Mouse (Mus musculus) adrenal gland, postnatal 4 days (tissue): ENCODE results near the gene Lmntd1. TPM values are rescaled to one million over a fixed set of nuclear protein-coding genes. Genes with fewer than 3 reads are reported as not detected.

Source experiments
- DNase-seq, 2 experiments: peaks; one replicate each; pipeline ENCODE4 v3.0.0; 2021 to 2022; ENCODE audit warnings: low spot score in 2 of 2, mixed read lengths in 2 of 2
- total RNA-seq, 2 experiments: library from RNA; stranded (reverse); gene quantifications; 2 replicates each; pipeline ENCODE4 v1.2.3; 2021

Gene Lmntd1
- total RNA-seq, 2 experiments from 2014 or later: 2.9 to 3.9 TPM

DNA sequence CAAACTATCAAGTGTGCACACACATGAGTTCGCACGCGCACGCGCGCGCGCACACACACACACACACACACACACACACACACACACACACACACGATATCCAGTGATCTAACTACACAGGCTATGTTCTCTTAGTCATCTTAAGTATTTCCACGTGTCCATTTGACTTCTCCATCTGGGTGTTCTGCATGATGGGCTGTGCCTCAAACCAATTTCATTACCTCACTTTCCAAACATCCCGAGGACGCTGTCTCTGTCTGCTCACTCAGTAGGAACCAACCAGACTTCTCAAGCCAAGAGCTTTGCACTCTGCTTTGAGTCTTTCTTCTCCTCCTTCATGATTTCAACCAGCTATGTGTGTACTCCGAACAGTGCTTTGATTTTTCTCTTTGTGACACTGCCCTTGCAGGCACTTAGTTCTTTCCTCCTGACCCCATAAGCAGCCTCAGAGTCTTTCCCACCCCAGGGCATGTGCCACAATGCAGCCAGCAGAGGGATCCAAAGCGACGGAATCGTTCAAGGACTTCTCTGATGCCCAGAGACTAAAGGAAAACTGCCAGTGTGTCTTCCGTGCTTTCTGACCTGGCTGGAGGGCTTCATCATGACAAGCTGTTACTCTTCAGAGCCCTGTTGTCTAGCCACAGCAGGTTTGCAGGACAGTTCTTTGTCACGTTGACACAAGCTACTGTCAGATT, 172.6 kb downstream of the Lmntd1 start:
- no peak for DNase-seq

DNA sequence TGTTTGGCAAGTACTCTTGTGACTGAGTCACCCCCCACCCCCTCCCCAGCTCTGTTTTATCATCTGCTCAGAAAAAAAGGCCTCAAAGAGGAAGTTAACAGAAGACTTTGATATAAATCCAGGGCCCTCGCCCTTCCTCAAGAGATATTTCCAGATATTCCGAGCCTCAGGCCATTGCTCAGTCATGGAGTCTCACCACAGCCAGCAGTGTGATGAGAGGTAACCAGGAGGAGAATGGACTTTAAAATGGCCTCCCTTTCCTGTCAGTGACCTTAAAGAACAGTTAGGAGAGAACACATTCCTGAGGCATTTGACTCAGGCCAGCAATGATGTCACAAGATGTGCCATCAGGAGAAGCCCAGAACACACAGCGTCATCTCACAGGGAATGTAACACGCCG, 175.3 kb downstream of the Lmntd1 start:
- no peak for DNase-seq

DNA sequence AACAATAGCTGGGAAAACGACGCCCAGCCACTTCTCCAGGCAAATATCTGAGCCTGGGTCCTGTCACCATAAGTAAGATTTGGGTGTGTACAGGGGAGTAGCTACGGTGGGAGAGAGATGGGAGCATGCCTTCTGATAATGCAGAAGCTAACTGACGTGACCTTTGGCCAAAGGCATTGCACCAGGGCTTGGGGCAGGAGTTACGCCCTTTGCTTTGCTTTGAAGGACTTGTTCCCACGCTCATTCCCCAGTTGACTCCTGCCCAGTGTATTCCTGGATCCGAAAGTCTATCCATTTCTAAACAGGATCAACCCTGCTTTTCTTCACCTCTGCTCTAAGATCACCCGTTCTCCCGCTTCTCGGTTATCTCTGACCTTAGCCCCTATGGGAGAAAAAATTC, 178.4 kb downstream of the Lmntd1 start:
- no peak for DNase-seq

DNA sequence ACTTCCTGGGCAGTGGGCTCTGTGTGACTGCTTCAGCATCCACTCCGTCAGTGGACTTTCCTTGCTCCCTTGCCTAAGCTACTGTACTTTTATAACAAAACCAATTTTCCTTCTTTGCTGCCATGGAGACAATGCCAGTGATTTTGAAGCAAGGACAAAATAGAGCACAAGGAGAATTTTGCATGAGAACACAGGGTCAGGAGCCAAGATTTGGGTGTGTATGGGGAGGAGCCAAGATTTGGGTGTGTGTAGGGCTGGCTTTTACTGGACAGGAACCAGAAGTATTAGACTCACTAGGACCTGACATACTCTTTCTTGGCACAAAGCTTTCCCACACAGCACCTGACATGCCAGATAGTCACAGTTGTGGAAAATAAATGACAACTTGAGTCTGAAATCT, 179.0 kb downstream of the Lmntd1 start:
- DNase-seq: no peak

DNA sequence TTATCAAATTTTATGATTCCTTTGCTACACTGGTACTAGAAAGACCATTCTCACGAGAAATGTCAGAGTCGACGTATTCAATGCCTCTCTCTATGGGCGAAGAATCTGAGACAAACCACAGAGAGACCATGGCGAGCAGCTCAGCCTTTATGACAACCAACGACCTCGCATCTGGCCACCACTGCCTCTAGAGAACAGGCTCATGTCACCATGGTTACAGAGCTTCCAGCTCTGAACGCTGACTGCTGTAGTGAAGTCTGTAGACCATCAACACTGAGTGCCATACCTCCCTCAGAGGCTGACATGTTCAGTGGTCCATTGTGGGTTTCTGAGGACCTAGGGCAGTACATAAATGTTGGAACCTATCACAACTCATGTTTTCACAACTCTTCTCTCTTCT, 180.2 kb downstream of the Lmntd1 start:
- no peak for DNase-seq

DNA sequence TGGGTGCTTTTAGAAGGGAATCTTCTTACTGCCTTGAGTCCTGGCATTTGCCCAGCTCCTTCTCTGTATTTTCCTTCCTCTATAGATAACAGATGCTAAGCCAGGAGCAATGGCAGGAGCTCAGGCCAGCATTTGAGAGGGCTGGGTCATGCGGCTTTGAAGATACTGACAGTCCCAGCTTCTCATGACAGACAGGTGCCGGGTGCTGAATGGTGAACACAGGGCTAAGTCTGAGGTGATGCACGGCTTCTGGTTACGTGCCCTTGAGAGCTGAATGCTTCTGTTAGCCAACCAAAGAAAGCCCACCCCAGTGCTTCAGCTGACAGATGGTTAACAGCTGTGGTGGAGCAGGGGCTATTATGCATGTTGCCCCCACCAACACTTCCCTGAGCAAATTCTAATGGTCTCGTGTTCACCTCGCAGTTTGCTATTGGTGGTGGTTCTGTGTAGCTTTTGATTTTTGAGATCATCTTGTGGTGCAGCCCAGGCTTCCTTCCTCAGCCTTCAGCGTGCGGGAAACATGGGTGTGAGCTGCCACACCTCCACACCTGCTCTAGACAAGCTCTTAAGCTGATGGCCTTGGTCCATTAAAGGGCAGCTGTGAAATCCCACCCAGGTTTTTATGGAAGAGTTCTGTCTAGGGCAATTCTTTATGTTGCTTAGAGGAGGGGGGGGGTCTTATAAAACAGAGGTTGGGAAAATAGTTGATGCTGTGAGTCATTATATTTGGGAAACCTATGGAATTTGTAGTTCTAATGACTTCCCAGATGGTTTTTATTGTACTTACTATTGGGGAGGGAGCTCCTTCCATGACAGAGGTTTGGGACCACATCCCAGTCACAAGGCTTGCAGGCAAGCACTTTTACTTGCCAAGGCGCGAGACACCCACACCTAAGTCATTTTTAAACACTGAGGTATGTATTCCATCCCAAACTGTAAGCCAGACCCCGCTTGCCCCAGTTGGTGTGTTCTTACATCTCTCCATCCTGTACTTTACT, 181.1 kb downstream of the Lmntd1 start:
- DNase-seq: no peak

DNA sequence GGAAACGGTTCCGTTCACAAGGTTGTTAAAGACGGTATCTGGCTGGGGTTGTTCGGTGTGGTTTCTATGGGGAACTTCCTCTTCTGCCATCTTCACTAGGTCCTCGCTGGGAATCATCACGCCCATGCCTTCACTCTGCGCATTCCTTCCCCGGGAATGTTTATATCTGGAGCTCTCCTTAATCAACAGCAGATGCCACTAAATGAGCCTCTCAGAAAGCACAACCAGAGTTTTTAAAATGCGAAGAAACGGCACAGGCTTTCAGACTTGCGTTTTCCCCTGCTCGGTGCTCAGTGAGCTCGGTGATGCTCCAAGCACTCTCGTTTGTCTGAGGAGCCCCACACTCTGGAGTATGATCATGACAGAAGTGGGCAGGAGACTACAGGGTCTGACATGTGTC, 182.4 kb downstream of the Lmntd1 start:
- no peak for DNase-seq

DNA sequence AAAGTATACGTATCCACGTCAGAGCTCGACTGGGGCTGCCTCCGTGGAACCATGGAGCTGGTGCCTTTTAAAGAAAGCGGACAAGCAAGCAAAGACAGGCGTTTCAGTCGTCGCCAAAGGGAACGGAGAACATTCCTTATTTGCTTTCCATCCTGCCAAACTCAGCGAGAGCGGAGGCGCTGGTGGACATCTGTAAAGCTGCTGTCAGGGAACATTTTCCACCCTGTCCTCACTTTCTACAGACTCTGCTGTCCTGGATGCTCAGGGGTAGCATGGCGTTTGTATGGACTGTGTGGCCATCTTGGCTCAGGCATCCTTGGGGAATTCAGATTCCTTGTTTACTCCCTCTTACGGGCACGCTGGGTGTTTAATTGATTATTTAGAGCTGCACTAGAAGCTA, 186.7 kb downstream of the Lmntd1 start:
- no peak for DNase-seq

DNA sequence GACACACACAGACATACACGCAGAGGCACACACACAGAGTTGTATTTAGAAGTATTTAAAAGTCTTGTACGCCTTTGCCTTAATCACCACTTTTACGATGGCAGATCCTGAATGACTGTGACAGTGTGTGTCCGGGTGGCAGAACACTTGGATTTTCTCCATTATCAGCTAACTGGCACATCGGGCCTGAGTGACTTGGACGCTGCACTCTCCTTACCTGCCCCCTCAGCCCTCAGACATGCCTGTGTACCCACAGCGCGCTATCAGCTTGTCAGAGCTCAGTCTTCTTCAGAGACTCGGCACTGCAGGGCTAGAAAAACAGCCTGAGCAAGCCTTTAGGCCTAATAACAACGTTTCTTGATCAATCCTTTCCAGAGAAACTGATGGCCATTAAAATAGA, 187.6 kb downstream of the Lmntd1 start:
- DNase-seq: no peak

DNA sequence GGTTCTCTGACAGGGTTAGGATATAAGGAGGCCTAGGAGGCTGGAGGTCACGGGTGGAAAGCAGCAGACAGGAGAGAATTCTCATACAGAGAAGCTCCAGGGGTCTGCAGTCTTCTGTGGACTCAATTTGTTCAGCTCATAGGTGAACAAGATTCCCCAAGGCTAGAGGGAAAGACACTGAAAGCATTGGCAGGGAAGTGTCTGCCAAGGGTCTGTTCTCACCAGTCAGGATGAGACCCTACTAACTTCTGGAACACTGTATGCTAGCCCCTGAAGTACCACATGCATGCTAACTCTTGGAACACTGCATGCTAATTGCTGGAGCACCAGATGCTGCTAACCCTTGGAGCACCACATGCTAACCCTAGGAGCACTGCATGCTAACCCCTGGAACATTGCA, 190.0 kb downstream of the Lmntd1 start:
- DNase-seq: no peak

DNA sequence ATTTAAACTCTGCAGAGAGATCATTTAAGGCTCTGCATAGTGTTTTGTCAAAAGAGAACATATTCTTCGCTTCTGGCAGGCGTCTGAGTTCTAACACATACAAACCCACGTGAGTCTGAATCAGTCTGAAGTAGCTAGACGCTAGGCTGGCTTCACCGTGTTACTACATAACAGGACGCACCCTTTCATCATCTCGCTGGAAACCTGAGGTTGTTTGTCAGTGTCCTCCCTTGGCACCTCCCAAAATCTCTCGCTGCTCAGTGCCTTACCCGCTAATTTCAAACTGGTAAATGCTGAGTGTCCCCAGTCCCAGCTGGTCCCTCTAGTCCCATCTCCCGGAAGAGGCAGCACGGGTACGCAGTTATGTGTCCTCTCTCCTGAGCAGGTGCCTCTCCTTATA, 190.6 kb downstream of the Lmntd1 start:
- no peak for DNase-seq

DNA sequence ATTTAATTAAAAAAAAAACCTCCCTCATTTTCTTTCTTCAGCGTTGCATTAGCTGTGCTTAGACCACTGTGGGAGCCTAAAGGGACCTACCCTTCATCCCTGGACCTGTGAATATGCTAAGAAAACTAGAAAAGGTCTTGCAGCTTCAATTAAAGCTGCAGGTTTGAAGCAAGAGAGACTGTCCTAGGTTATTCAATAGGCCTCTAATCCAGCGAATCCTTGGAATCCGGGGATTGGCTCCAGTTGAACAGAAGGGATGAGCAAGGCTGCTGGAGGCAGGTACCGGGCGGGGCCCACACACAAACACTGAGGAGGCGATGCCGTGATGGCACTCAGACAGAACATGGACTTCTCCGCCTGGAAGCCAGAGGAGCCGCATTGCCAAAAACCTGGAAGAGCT, 192.5 kb downstream of the Lmntd1 start:
- DNase-seq: no peak

DNA sequence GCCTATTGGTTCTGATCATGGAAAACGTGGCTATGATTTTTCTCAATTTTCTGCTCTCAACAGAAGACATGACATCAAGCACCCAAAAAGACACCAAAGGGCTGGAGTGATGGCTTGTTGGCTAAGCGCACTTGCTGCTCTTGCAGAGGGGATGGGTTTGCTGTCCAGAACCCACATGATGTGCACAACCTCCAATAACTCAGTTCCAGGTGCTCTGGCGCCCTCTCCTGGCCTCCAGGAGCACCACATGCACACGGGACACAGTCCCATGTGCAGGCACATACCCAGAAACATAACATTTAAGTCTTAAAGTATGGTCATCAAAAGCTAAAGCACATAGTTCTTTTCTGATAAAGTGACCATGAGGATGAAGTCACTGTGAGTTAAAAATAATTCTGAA, 193.7 kb downstream of the Lmntd1 start:
- no peak for DNase-seq

DNA sequence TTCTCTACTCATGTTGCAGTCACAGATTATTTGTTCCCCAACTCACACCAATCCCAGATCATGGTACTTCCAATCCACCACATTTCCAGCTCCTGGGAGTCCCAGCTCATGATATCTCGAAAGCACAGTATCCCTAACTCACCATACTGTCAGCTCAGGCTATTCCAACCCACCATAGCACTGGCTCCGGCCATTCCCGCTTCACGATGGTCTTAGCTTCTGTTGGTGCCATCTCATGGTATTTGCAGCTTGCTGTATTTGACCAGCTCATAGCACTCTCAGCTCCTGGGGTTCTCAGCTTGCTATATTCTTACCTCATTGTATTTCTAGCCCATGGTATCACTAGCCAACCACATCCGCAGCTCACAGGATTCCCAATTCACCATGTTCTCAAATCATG, 195.3 kb downstream of the Lmntd1 start:
- no peak for DNase-seq

DNA sequence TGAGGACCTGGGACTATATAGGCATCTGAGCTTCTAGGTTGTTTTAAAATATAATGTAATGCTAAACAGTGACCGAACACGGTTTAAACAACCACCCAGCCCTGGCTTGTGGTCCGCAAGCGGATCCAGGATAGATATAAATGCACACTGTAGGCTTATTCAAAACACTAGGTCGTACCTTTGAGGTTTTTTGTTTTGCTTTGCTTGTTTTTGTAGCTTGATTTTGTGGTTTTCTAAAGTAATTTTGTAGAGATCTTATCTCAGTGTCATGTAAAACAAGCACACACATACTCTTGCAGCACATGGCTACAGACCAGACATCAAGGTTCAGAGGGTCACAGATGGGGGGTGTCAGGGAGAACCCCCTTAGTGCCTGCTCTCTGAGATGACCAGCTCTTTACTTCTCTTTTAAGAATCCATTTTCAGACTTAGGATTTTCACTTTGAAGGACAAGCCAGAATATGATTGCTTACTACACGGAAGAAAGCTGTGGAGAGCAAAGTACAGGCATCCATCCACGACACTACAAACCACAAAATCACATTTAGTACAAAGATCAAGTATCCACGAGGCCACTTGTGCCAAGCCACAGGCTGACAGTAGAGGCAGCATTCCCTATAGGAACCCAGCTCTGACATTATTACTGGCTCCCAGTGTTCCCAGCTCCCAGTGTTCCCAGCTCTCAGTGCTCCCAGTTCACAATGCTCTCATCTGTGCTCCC, 196.2 kb downstream of the Lmntd1 start:
- DNase-seq: no peak

DNA sequence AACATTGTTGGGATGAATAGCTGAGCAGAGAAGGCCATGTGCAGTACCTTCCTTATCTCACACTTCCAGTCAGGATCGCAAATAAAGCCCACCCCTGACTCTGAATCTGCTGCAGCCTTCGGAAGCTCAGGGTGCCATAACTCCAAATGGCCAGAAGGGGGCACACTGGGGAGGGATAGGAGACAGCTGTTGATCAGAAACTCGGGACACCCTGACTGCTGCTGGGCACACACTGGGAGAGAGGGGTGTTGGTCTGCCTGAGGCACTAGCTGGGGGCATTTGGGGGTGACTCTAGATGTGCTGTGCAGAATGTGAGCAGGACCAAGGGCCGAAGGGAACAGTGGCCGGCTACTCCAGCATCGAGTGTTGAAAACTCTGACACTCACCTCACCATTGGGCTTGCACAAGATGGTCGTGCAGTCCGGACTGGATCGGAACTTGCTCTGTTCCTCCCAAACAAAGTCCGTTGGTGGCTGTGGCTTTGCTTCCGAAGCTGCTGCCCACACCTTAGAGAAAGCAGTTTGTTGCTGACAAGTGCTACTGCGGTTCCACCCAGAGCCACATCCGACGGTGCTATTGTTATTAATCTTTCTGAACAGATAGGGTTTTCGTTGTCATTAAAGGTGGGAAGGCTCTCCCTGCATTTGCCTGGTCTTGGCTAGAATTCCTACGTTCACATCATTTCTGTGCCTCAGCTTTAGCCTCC, 197.0 kb downstream of the Lmntd1 start:
- peak; percentile 28 to 29 for DNase-seq

DNA sequence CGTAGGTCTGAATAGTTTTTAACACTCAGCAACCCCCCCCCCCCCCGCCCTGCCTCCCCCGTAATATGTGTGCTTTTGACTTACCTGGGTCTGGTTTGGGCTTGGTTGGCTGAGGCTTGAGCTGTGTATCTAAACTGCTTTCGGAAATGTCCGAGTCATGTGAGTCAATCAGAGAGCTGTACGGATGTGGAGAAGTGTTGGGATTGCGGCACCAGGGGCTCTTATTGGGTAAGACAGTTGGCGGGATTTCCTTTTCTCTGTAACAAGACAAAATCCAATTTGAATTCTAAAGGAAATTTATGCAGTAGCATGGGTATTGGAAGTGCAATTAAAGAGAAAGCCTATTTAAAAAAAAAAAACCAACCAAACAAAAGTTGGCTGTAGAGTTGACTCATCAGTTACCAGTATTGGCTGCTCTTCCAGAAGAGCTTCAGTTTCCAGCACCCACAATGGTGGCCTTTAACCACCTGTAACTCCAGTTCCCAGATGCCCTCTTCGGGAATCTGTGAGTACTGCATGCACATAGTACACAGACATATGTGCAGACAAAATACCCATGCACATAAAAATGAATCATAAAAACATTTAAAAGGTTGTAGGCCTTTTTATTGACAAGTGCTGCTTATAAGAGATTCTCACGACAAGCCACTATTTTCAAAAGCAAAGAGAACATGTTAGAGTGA, 209.6 kb downstream of the Lmntd1 start:
- DNase-seq: no peak

DNA sequence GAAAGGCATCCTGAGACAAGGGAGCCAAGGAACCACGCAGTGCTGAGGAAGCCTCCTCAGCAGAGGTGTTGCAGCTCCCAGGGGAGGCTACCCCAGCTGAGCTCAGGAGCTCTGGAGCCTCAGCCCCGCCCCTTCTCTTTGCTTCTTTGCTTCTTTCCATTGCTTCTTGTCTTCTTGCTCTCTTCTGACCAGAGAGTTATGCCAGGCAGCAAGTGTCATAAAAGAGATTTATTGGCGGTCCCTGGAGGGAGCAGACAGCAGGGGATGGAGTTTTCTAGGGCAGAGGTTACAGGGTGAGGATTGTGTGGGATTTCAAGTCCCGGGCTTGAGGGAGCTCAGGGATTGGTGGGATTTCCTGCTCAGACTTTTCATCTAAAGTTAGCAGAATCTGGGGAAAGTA, 213.0 kb downstream of the Lmntd1 start:
- no peak for DNase-seq

DNA sequence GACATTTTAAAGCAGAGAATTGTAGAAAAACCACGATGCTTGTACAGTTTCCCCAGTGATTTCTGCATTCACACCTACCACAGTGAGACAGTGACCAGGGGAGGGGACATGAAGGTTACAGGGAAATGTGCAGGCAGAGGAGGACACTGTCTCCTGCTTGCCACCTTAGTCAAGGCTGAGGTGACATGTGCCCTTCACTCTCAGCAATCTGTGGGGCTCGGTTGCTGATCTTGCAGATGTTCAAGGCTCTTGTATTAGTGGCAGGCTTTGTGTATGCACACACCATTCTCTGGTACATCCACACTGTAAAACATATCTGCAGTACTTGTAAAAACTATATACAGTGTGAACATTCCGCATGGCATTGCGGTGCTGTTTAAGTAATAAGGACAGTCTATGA, 216.2 kb downstream of the Lmntd1 start:
- no peak for DNase-seq

DNA sequence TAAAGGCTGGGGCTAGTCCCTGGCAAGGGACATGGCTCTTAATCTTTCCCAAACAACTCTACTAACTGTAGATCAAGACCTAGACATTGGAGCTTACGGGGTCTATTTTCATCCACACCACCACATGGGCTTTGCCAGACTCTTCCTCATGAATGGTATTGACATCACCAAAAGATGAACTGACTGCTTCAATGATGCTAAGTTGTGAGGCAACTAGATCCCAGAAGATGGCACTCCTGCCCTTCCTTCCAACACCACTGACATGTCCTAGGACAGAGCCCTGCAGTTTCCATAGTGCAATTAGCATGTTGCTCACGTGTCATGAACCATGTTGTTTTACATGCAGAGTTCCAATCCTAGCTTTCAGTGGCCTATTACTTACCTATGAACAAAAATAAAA, 217.6 kb downstream of the Lmntd1 start:
- no peak for DNase-seq

DNA sequence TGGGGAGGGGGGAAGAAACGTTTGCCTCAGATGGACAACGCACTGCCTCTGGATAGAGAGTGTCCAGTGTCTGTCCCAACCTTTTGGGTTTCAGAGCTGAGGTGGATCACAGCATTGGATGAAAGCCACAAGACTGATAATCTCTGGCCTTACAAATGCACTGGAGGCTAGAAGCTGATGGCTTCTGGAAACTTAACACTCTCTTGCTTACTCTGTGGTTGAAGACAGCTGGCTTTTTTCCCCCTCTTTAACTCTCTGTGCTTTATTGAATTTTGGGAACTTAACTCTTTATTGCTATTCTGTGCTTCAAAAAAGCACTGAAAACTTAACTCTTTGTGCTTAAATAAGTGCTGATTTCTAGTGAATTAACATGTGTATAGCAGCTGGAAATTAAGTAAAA, 223.7 kb downstream of the Lmntd1 start:
- no peak for DNase-seq
